Mouse (Mus musculus) limb, embryonic 12.5 days (tissue): Measurements from ENCODE around the gene Oas1c. TPM values are rescaled to one million over a fixed set of nuclear protein-coding genes. Genes with fewer than 3 reads are reported as not detected.
A peak's percentile ranks its signal among the peaks of the same experiment; 100 is the strongest.
"Not testable (repeated sequence)": the region's sequence is repeated elsewhere in the genome, so short reads cannot be mapped to it uniquely, and the experiment has no call there.

Experiments used
- ATAC-seq: fragments of 200-750 bp; cut with Nextera tagmentation; 2 replicates; pipeline ENCODE4 v1.8.0; 2017; ENCODE audit warnings: low read depth, moderate TSS enrichment; ENCODE audit not compliant: insufficient number of reproducible peaks, insufficient read depth, low FRiP score, low TSS enrichment
- H3K27ac ChIP-seq: fragments of 300-500 bp; sonication (generic); 2 replicates; pipeline ENCODE4 v1.5.1; 2016; ENCODE audit warnings: mild to moderate bottlenecking, moderate library complexity
- H3K27me3 ChIP-seq: fragments of 300-500 bp; sonication (generic); 2 replicates; pipeline ENCODE4 v1.6.1; 2016; ENCODE audit warnings: mild to moderate bottlenecking, moderate library complexity
- H3K36me3 ChIP-seq: fragments of 300-500 bp; sonication (generic); 2 replicates; pipeline ENCODE4 v1.6.1; 2016; ENCODE audit warnings: mild to moderate bottlenecking, moderate library complexity
- H3K4me1 ChIP-seq: fragments of 300-500 bp; sonication (generic); replicated peaks from 2 replicates; pipeline ENCODE4 v1.6.1; 2016
- H3K4me2 ChIP-seq: fragments of 300-500 bp; sonication (generic); 2 replicates; pipeline ENCODE4 v1.6.1; 2016; ENCODE audit warnings: mild to moderate bottlenecking, moderate library complexity
- H3K4me3 ChIP-seq: fragments of 300-500 bp; sonication (generic); replicated peaks from 2 replicates; pipeline ENCODE4 v1.5.1; 2016; ENCODE audit warnings: mild to moderate bottlenecking
- H3K9ac ChIP-seq: fragments of 300-500 bp; sonication (generic); replicated peaks from 2 replicates; pipeline ENCODE4 v1.6.1; 2016; ENCODE audit warnings: mild to moderate bottlenecking, moderate library complexity
- H3K9me3 ChIP-seq: fragments of 300-500 bp; sonication (generic); 2 replicates; pipeline ENCODE4 v1.6.1; 2016; ENCODE audit warnings: mild to moderate bottlenecking, moderate library complexity
- WGBS: fragments of 180-500 bp; shearing (Covaris S2); methylation state at CpG from one replicate; pipeline ENCODE4 v1.1.7; 2016; 5-methylcytosine and 5-hydroxymethylcytosine counted together
- polyA plus RNA-seq: library from polyadenylated mRNA; unstranded; fragments of >200 nt; fragmentation: Nextera tagmentation; extraction: Ambion mirVana; gene quantifications from 2 replicates; pipeline ENCODE4 v1.2.1, GENCODE M21; 2016

Oas1c gene
- polyA plus RNA-seq, 1 experiment from 2014 or later = 0.51 TPM

GRCm38 (mm10) chr5:120815949-120816348 lies 3.6 kb upstream of the Oas1c start:
- peaks cover 13% of the 10 kb centered on the region; the same call in 1 of the 2 replicates for H3K9me3 ChIP-seq
- no peak overlapping the region for H3K4me2 ChIP-seq
- WGBS = 59% methylated on average over 3 of the region's 3 CpGs
- H3K27me3 ChIP-seq = no peaks in the 10 kb centered on the region
- peaks cover 7% of the 10 kb centered on the region for H3K4me1 ChIP-seq
- H3K4me3 ChIP-seq = no peak overlapping the region
- no peaks in the 10 kb centered on the region for H3K36me3 ChIP-seq
- no peak overlapping the region for H3K27ac ChIP-seq
- no peak for ATAC-seq
- H3K9ac ChIP-seq = no peak overlapping the region

GRCm38 (mm10) chr5:120813023-120813422 lies 709 bp upstream of the Oas1c start:
- H3K36me3 ChIP-seq = no peaks in the 10 kb centered on the region
- no peaks in the 10 kb centered on the region for H3K27me3 ChIP-seq
- H3K4me3 ChIP-seq = 0 out of 2 replicates have a peak overlapping the region, but pooled peaks have one; percentile 31
- 82% methylated on average over 6 of the region's 6 CpGs for WGBS
- H3K9me3 ChIP-seq = no peaks in the 10 kb centered on the region
- no peak for ATAC-seq
- peaks cover 7% of the 10 kb centered on the region for H3K4me1 ChIP-seq
- H3K9ac ChIP-seq = 0 out of 2 replicates have a peak overlapping the region, but pooled peaks have one; percentile 9
- H3K4me2 ChIP-seq = peak overlapping the region; percentile 54
- H3K27ac ChIP-seq = no peak overlapping the region

- no peaks in the 10 kb centered on the region for H3K27me3 ChIP-seq
- H3K4me3 ChIP-seq = no peak overlapping the region
Observed at GRCm38 (mm10) chr5:120809171-120809570, 3.1 kb downstream of the Oas1c start.

GRCm38 (mm10) chr5:120806458-120806857 lies 5.9 kb downstream of the Oas1c start:
- WGBS = 63% methylated on average over 1 of the region's 1 CpGs
- H3K27me3 ChIP-seq = no peaks in the 10 kb centered on the region
- H3K9me3 ChIP-seq = no peaks in the 10 kb centered on the region
- no peak overlapping the region for H3K4me2 ChIP-seq
- ATAC-seq = no peak
- H3K36me3 ChIP-seq = no peaks in the 10 kb centered on the region
- no peak overlapping the region for H3K4me3 ChIP-seq
- H3K4me1 ChIP-seq = peaks cover 2% of the 10 kb centered on the region
- no peak overlapping the region for H3K9ac ChIP-seq
- H3K27ac ChIP-seq = no peak overlapping the region

More at GRCm38 (mm10) chr5:120809171-120809570, 3.1 kb downstream of the Oas1c start:
- Histone ChIP-seq H3K9ac (no peak overlapping the region), H3K27ac (no peak overlapping the region), H3K4me1 (peaks cover 7% of the 10 kb centered on the region), H3K36me3 (no peaks in the 10 kb centered on the region), H3K4me2 (no peak overlapping the region), H3K9me3 (no peaks in the 10 kb centered on the region)
- ATAC-seq = no peak
- WGBS = 43% methylated on average over 6 of the region's 6 CpGs

GRCm38 (mm10) chr5:120803596-120803995 lies 8.7 kb downstream of the Oas1c start:
- H3K4me2 ChIP-seq = no peak overlapping the region
- no peak for ATAC-seq
- 70% methylated on average over 2 of the region's 2 CpGs for WGBS
- H3K27ac ChIP-seq = no peak overlapping the region
- no peak overlapping the region for H3K9ac ChIP-seq
- H3K27me3 ChIP-seq = no peaks in the 10 kb centered on the region
- no peaks in the 10 kb centered on the region for H3K4me1 ChIP-seq
- no peaks in the 10 kb centered on the region for H3K9me3 ChIP-seq
- no peak overlapping the region for H3K4me3 ChIP-seq
- no peaks in the 10 kb centered on the region for H3K36me3 ChIP-seq

GRCm38 (mm10) chr5:120798943-120799342 lies 13.4 kb downstream of the Oas1c start:
- WGBS = 64% methylated on average over 2 of the region's 2 CpGs
- ATAC-seq, H3K4me2 ChIP-seq, H3K9me3 ChIP-seq, H3K27me3 ChIP-seq, H3K36me3 ChIP-seq, H3K4me3 ChIP-seq, H3K4me1 ChIP-seq, H3K27ac ChIP-seq, H3K9ac ChIP-seq: not testable (repeated sequence)

- not testable (repeated sequence) for H3K27me3 ChIP-seq, H3K9me3 ChIP-seq, ATAC-seq, H3K4me3 ChIP-seq, H3K4me1 ChIP-seq, H3K36me3 ChIP-seq, H3K4me2 ChIP-seq, H3K27ac ChIP-seq, H3K9ac ChIP-seq
- WGBS = 80% methylated on average over 5 of the region's 5 CpGs
Observed at GRCm38 (mm10) chr5:120798147-120798546, 14.2 kb downstream of the Oas1c start.

GRCm38 (mm10) chr5:120795480-120796034 lies 16.8 kb downstream of the Oas1c start, which contains the start of gene Oas1e:
Gene Oas1e, minus strand, starts transcription at chr5:120795530.
- ATAC-seq, H3K9me3 ChIP-seq, H3K27me3 ChIP-seq, H3K4me1 ChIP-seq, H3K27ac ChIP-seq, H3K4me3 ChIP-seq, H3K9ac ChIP-seq, H3K36me3 ChIP-seq, H3K4me2 ChIP-seq: not testable (repeated sequence)
- 71% methylated on average over 9 of the region's 9 CpGs for WGBS

GRCm38 (mm10) chr5:120793043-120793442 lies 19.3 kb downstream of the Oas1c start:
- no peak overlapping the region for H3K9ac ChIP-seq
- peaks cover 4% of the 10 kb centered on the region; the same call in 1 of the 2 replicates for H3K27me3 ChIP-seq
- H3K4me3 ChIP-seq = no peak overlapping the region
- H3K27ac ChIP-seq = no peak overlapping the region
- no peaks in the 10 kb centered on the region for H3K36me3 ChIP-seq
- no peak for ATAC-seq
- WGBS = 32% methylated on average over 2 of the region's 2 CpGs
- H3K4me2 ChIP-seq = no peak overlapping the region
- no peaks in the 10 kb centered on the region for H3K4me1 ChIP-seq
- H3K9me3 ChIP-seq = no peaks in the 10 kb centered on the region

- no peak overlapping the region for H3K4me2 ChIP-seq
- no peak overlapping the region for H3K4me3 ChIP-seq
- no peak for ATAC-seq
- no peak overlapping the region for H3K27ac ChIP-seq
- H3K9me3 ChIP-seq = no peaks in the 10 kb centered on the region
- H3K4me1 ChIP-seq = no peaks in the 10 kb centered on the region
- H3K27me3 ChIP-seq = peaks cover 4% of the 10 kb centered on the region; the same call in 1 of the 2 replicates
- 68% methylated on average over 3 of the region's 3 CpGs for WGBS
- no peaks in the 10 kb centered on the region for H3K36me3 ChIP-seq
- no peak overlapping the region for H3K9ac ChIP-seq
Observed at GRCm38 (mm10) chr5:120787042-120787441, 25.3 kb downstream of the Oas1c start.

GRCm38 (mm10) chr5:120782446-120782845 lies 29.9 kb downstream of the Oas1c start:
- H3K36me3 ChIP-seq = no peaks in the 10 kb centered on the region
- H3K9ac ChIP-seq = no peak overlapping the region
- no peaks in the 10 kb centered on the region for H3K9me3 ChIP-seq
- H3K4me1 ChIP-seq = no peaks in the 10 kb centered on the region
- H3K4me3 ChIP-seq = no peak overlapping the region
- ATAC-seq = no peak
- H3K27ac ChIP-seq = no peak overlapping the region
- no peaks in the 10 kb centered on the region for H3K27me3 ChIP-seq
- H3K4me2 ChIP-seq = no peak overlapping the region
- WGBS = 68% methylated on average over 2 of the region's 2 CpGs

- no peak overlapping the region for H3K27ac ChIP-seq
- H3K4me2 ChIP-seq = no peak overlapping the region
- WGBS = 81% methylated on average over 1 of the region's 1 CpGs
- H3K36me3 ChIP-seq = no peaks in the 10 kb centered on the region
- H3K9ac ChIP-seq = no peak overlapping the region
- no peak overlapping the region for H3K4me3 ChIP-seq
- no peaks in the 10 kb centered on the region for H3K9me3 ChIP-seq
- no peak for ATAC-seq
- no peaks in the 10 kb centered on the region; the same call in 1 of the 2 replicates for H3K4me1 ChIP-seq
- H3K27me3 ChIP-seq = no peaks in the 10 kb centered on the region
Observed at GRCm38 (mm10) chr5:120781646-120782045, 30.7 kb downstream of the Oas1c start.
